Mouse (Mus musculus) midbrain, postnatal 0 days (tissue): ENCODE data around the gene Zfp523. TPM values are rescaled to one million over a fixed set of nuclear protein-coding genes. Genes with fewer than 3 reads are reported as not detected.
A peak's percentile ranks its signal among the peaks of the same experiment; 100 is the strongest.

Experiments
- ATAC-seq: fragments of 200-750 bp; cut with Nextera tagmentation; 2 replicates; pipeline ENCODE4 v1.8.0; 2017; ENCODE audit warnings: moderate number of reproducible peaks, mild to moderate bottlenecking, moderate TSS enrichment, moderate library complexity; ENCODE audit not compliant: low FRiP score
- DNase-seq: peaks from one replicate; pipeline ENCODE4 v3.0.0-alpha.2; 2015; ENCODE audit warnings: low spot score
- H3K27ac ChIP-seq: fragments of 300-500 bp; sonication (generic); 2 replicates; pipeline ENCODE4 v1.5.1; 2014; ENCODE audit warnings: low read depth, mild to moderate bottlenecking, low read length, mixed read lengths
- H3K27me3 ChIP-seq: fragments of 300-500 bp; sonication (generic); 2 replicates; pipeline ENCODE4 v1.6.1; 2014; ENCODE audit warnings: low read length, control low read depth, mixed read lengths; ENCODE audit not compliant: insufficient read depth
- H3K36me3 ChIP-seq: fragments of 300-500 bp; sonication (generic); 2 replicates; pipeline ENCODE4 v1.6.1; 2014; ENCODE audit warnings: low read length, control low read depth, mixed read lengths; ENCODE audit not compliant: insufficient read depth
- H3K4me1 ChIP-seq: fragments of 300-500 bp; sonication (generic); 2 replicates; pipeline ENCODE4 v1.6.1; 2014; ENCODE audit warnings: mild to moderate bottlenecking, control low read depth, antibody characterized with exemption, low read length, mixed read lengths; ENCODE audit not compliant: insufficient read depth
- H3K4me2 ChIP-seq: fragments of 300-500 bp; sonication (generic); 2 replicates; pipeline ENCODE4 v1.6.1; 2014; ENCODE audit warnings: low read depth, mild to moderate bottlenecking, low read length, mixed read lengths; ENCODE audit not compliant: poor library complexity, severe bottlenecking
- H3K4me3 ChIP-seq: fragments of 300-500 bp; sonication (generic); 2 replicates; pipeline ENCODE4 v1.5.1; 2014; ENCODE audit warnings: low read depth, mild to moderate bottlenecking, low read length, moderate library complexity
- H3K9ac ChIP-seq: fragments of 300-500 bp; sonication (generic); replicated peaks from 2 replicates; pipeline ENCODE4 v1.6.1; 2014; ENCODE audit warnings: mild to moderate bottlenecking, low read length, moderate library complexity, mixed read lengths; ENCODE audit not compliant: poor library complexity, severe bottlenecking
- H3K9me3 ChIP-seq: fragments of 300-500 bp; sonication (generic); 2 replicates; pipeline ENCODE4 v1.6.1; 2016; ENCODE audit warnings: low read length, control low read depth
- CTCF ChIP-seq: IDR thresholded peaks from 2 replicates; pipeline ENCODE4 v1.5.1; 2016; ENCODE audit warnings: antibody characterized with exemption, mild to moderate bottlenecking
- WGBS: fragments of 180-500 bp; shearing (Covaris S2); extraction: QIAGEN DNeasy Blood & Tissue Kit; methylation state at CpG from one replicate; pipeline ENCODE4 v1.1.7; 2014; 5-methylcytosine and 5-hydroxymethylcytosine counted together
- polyA plus RNA-seq: library from polyadenylated mRNA; unstranded; fragments of >200 nt; fragmentation: Nextera tagmentation; extraction: Ambion mirVana; gene quantifications from 2 replicates; pipeline ENCODE4 v1.2.1, GENCODE M21; 2015
- total RNA-seq: library from RNA; depleted of rRNA; stranded (reverse); fragments of >200 nt; gene quantifications from 2 replicates; pipeline ENCODE4 v1.2.3, GENCODE M21; 2014

The Zfp523 gene
- total and polyA plus RNA-seq, 2 experiments from 2014 or later: 40.0 to 81.7 TPM

DNA sequence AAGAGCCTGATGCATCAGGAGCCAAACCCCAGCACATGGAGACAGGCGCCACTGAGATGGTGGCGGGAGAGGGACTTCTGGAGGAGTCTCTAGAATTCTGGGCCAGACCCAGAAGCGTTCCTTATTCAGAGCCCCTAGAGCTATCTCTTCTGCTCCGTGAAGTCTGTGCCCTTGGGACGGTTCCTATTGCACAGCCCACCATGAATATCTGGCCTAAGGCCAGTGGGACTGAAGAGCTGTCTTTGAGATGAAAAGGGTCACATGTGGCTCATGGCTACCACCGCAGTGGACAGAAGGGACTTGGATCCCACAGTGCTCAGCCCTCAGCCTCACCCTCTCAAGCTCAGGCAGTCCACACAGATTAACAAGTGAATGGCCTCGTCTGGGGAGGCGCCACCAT lies 27.2 kb upstream of the Zfp523 start:
- no peak for TF ChIP-seq CTCF
- 0 out of 2 replicates have a peak, but pooled peaks cover 8% of the 10 kb centered on the region for H3K4me1 ChIP-seq
- peak; percentile 48 for DNase-seq

DNA sequence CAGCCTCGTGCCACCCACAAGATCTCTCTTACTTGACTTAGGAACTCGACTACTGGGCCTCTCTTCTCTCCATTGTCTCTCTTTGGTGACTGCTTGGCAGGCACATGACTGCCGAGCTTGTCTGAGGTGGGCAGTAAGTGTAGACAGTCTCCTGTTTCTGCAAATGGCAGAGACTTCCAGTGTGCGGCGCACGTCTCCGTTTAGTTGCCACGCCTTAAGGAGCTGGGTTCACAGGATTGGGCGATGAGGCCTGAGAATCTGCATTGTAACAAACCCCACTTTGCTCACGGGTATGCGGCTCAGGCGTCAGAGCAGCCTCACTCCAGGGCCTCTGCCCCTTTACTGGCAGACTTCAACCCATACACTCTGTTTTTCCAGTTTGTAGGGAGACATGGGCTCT lies 26.5 kb upstream of the Zfp523 start:
- WGBS: 81% methylated on average over 12 of the region's 12 CpGs

More for the DNA sequence above, 27.2 kb upstream of the Zfp523 start:
- ATAC-seq: no peak
- Histone ChIP-seq H3K27ac (no peak overlapping the region), H3K36me3 (0 out of 2 replicates have a peak, but pooled peaks cover under 1% of the 10 kb centered on the region), H3K4me2 (no peak overlapping the region), H3K4me3 (no peak overlapping the region), H3K9ac (no peak overlapping the region), H3K27me3 (no peaks in the 10 kb centered on the region), H3K9me3 (no peaks in the 10 kb centered on the region)
- WGBS: 64% methylated on average over 8 of the region's 8 CpGs

DNA sequence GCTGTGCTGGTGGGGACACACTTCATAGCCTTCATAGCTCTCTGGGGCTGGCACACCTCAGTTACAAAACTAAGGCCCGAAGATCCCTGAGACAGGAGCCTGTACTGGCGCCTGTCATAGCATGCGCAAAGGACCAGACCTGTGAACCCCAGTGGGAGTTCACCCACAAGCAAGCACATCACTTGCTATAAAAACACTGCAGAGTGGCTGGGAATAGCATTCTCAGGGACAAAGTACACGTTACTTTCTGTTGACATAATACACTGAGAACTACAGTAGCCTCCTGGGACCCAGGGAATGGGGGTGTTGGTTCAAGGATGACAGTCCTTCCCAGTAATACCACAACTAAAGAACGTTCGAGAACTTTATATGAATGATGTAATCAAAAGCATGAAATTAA lies 23.8 kb upstream of the Zfp523 start:
- Histone ChIP-seq H3K4me1 (0 out of 2 replicates have a peak, but pooled peaks cover 4% of the 10 kb centered on the region), H3K4me3 (no peak overlapping the region), H3K9me3 (no peaks in the 10 kb centered on the region), H3K27me3 (no peaks in the 10 kb centered on the region), H3K9ac (no peak overlapping the region), H3K36me3 (peaks cover 18% of the 10 kb centered on the region; the same call in 1 of the 2 replicates), H3K27ac (no peak overlapping the region), H3K4me2 (no peak overlapping the region)
- 84% methylated on average over 6 of the region's 6 CpGs for WGBS
- ATAC-seq: no peak
- no peak for DNase-seq
- TF ChIP-seq CTCF: no peak

More for the DNA sequence above, 26.5 kb upstream of the Zfp523 start:
- DNase-seq: no peak
- Histone ChIP-seq H3K27ac (no peak overlapping the region), H3K27me3 (no peaks in the 10 kb centered on the region), H3K4me1 (0 out of 2 replicates have a peak, but pooled peaks cover 7% of the 10 kb centered on the region), H3K9ac (no peak overlapping the region), H3K4me3 (no peak overlapping the region), H3K4me2 (no peak overlapping the region), H3K9me3 (no peaks in the 10 kb centered on the region), H3K36me3 (0 out of 2 replicates have a peak, but pooled peaks cover 4% of the 10 kb centered on the region)
- TF ChIP-seq CTCF: no peak
- no peak for ATAC-seq

DNA sequence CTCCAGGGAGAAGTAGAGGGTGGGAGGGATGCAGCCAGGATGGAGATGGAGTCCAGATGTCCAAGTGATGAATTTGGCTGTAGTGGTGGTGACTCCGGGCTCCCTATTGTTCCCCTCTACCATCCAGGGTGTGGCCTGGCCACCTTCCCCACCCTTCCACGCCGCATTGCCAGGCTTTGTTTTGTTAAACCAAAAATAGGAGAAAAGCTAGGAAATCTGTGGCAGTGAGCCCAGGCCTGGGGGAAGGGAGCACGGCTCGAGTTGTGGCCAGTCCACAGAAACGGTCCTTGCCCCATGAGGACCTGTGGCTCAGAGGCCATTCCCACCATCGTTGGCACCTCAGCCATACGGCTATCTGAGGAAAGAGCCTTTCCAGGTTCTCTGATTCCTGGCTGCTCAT lies 22.0 kb upstream of the Zfp523 start:
- 86% methylated on average over 8 of the region's 8 CpGs for WGBS
- no peaks in the 10 kb centered on the region for H3K9me3 ChIP-seq

DNA sequence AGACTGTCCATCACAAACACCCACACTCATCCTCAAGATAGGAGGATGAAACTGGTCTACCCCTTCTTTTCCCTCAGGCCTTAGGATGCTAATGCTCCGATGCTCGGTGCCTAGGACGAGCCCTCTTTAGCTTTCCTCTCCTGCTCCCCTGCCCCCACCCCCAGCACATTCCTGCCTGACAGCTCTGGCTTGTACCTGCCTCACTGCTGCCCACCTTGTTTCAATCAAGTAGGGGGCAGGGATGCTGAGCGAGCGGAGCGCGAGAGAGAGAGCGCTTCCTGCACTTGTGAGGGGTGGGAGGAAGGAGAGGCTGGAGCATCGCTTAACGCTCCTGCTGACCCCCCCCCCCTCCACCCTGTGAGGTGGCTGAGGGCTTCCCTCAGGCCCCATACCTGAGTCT lies 16.6 kb upstream of the Zfp523 start:
- DNase-seq: no peak
- Histone ChIP-seq H3K4me2 (no peak overlapping the region), H3K36me3 (peaks cover 39% of the 10 kb centered on the region), H3K4me1 (no peaks in the 10 kb centered on the region), H3K9me3 (no peaks in the 10 kb centered on the region), H3K4me3 (no peak overlapping the region), H3K27me3 (no peaks in the 10 kb centered on the region), H3K27ac (no peak overlapping the region), H3K9ac (0 out of 2 replicates have a peak overlapping the region, but pooled peaks have one; percentile 19)
- no peak for ATAC-seq
- 33% methylated on average over 10 of the region's 10 CpGs for WGBS
- no peak for TF ChIP-seq CTCF

More for the DNA sequence above, 22.0 kb upstream of the Zfp523 start:
- Histone ChIP-seq H3K9ac (no peak overlapping the region), H3K4me3 (no peak overlapping the region), H3K27me3 (no peaks in the 10 kb centered on the region), H3K36me3 (peaks cover 20% of the 10 kb centered on the region; the same call in 1 of the 2 replicates), H3K27ac (no peak overlapping the region), H3K4me1 (no peaks in the 10 kb centered on the region), H3K4me2 (no peak overlapping the region)
- no peak for TF ChIP-seq CTCF
- DNase-seq (no peak), ATAC-seq (no peak)

DNA sequence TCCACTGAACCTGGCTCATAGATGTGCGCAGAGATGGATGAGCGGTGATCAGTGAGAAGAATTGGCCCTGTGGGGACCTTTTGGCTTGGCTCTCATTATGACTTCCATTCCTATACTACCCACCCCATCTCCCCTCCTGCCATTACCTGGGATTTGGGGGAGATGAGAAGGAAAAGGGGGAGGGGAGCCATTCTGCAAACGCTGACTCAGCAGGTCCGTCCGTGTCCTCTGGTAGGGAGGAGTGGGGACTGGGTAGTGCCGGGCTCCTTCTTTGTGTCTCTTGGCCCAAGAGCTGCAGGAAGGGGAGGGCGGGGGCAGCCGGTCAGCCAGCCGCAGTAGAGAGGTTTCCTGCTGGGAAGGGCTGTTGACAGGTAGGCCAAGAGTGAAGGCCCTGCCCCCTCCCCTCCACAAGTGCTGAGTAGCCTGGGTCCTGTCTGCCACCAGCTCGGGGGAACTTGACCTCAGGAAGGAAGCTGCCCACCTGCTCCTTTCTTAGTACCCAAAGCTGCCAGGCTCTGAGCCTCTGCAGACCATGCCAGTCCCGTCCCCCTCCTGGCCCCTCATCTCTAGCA lies 15.5 kb upstream of the Zfp523 start:
- no peak overlapping the region for H3K4me2 ChIP-seq
- no peak overlapping the region for H3K4me3 ChIP-seq
- DNase-seq (no peak), ATAC-seq (no peak)
- H3K9ac ChIP-seq: no peak overlapping the region
- no peak for TF ChIP-seq CTCF
- H3K4me1 ChIP-seq: no peaks in the 10 kb centered on the region
- WGBS: 33% methylated on average over 11 of the region's 11 CpGs
- H3K36me3 ChIP-seq: peaks cover 41% of the 10 kb centered on the region
- H3K27ac ChIP-seq: no peak overlapping the region
- no peaks in the 10 kb centered on the region for H3K9me3 ChIP-seq
- no peaks in the 10 kb centered on the region for H3K27me3 ChIP-seq
